Mouse (Mus musculus) lung, embryonic 16.5 days (tissue): ENCODE results near the gene Rrp36. TPM values are rescaled to one million over a fixed set of nuclear protein-coding genes. Genes with fewer than 3 reads are reported as not detected.
A peak's percentile ranks its signal among the peaks of the same experiment; 100 is the strongest.

Experiments
- ATAC-seq: fragments of 200-750 bp; cut with Nextera tagmentation; 2 replicates; pipeline ENCODE4 v1.8.0; 2017; ENCODE audit warnings: low read depth, mild to moderate bottlenecking, moderate library complexity
- H3K27ac ChIP-seq: fragments of 300-500 bp; sonication (generic); 2 replicates; pipeline ENCODE4 v1.5.1; 2014; ENCODE audit warnings: mild to moderate bottlenecking, control low read depth, low read length
- H3K27me3 ChIP-seq: fragments of 300-500 bp; sonication (generic); 2 replicates; pipeline ENCODE4 v1.6.1; 2014; ENCODE audit warnings: low read depth, low read length, mixed read lengths; ENCODE audit not compliant: control insufficient read depth, insufficient read depth
- H3K36me3 ChIP-seq: fragments of 300-500 bp; sonication (generic); 2 replicates; pipeline ENCODE4 v1.6.1; 2014; ENCODE audit warnings: low read length; ENCODE audit not compliant: control insufficient read depth, insufficient read depth
- H3K4me1 ChIP-seq: fragments of 300-500 bp; sonication (generic); replicated peaks from 2 replicates; pipeline ENCODE4 v1.6.1; 2014; ENCODE audit warnings: low read length, mixed read lengths; ENCODE audit not compliant: control insufficient read depth, insufficient read depth
- H3K4me2 ChIP-seq: fragments of 300-500 bp; sonication (generic); 2 replicates; pipeline ENCODE4 v1.6.1; 2014; ENCODE audit warnings: low read depth, low read length, control low read depth
- H3K4me3 ChIP-seq: fragments of 300-500 bp; sonication (generic); 2 replicates; pipeline ENCODE4 v1.5.1; 2014; ENCODE audit warnings: mild to moderate bottlenecking, low read length, control low read depth
- H3K9ac ChIP-seq: fragments of 300-500 bp; sonication (generic); 2 replicates; pipeline ENCODE4 v1.6.1; 2014; ENCODE audit warnings: low read length, control low read depth
- H3K9me3 ChIP-seq: fragments of 300-500 bp; sonication (generic); 2 replicates; pipeline ENCODE4 v1.6.1; 2016; ENCODE audit warnings: low read length; ENCODE audit not compliant: control insufficient read depth
- WGBS: fragments of 180-500 bp; shearing (Covaris S2); extraction: QIAGEN DNeasy Blood & Tissue Kit; methylation state at CpG from one replicate; pipeline ENCODE4 v1.1.7; 2014; 5-methylcytosine and 5-hydroxymethylcytosine counted together
- polyA plus RNA-seq: library from polyadenylated mRNA; unstranded; fragments of >200 nt; fragmentation: Nextera tagmentation; extraction: Ambion mirVana; gene quantifications from 2 replicates; pipeline ENCODE4 v1.2.1, GENCODE M21; 2015

Rrp36 gene
- polyA plus RNA-seq, 1 experiment from 2014 or later = 51.6 TPM

DNA sequence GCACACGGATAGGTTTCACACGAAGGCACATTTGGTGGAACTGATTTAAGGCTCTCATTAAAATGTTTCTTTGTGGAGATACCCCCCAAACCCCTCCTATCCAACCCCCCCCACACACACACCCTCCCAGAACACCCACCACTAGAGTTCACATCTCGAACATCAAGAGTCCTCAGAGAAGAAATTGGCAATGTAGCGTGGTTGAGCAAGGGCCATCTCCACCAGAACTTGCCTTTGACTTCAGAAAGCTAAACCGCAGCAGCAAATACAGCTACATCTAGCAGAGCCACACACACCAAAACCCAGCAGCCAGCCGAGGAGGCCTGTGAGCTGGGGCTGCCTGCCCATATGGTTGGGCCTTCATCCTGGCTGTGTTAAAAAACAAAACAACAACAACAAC is 46.7 kb downstream of the Rrp36 start:
- H3K4me1 ChIP-seq = peaks cover 66% of the 10 kb centered on the region
- H3K27ac ChIP-seq = peak overlapping the region; percentile 99
- no peak for ATAC-seq
- peak overlapping the region; percentile 98 for H3K9ac ChIP-seq
- no peaks in the 10 kb centered on the region for H3K36me3 ChIP-seq
- no peaks in the 10 kb centered on the region for H3K9me3 ChIP-seq
- 26% methylated on average over 6 of the region's 6 CpGs for WGBS
- H3K4me3 ChIP-seq = peak overlapping the region; percentile 92
- H3K4me2 ChIP-seq = peak overlapping the region; percentile 79
- no peaks in the 10 kb centered on the region for H3K27me3 ChIP-seq

DNA sequence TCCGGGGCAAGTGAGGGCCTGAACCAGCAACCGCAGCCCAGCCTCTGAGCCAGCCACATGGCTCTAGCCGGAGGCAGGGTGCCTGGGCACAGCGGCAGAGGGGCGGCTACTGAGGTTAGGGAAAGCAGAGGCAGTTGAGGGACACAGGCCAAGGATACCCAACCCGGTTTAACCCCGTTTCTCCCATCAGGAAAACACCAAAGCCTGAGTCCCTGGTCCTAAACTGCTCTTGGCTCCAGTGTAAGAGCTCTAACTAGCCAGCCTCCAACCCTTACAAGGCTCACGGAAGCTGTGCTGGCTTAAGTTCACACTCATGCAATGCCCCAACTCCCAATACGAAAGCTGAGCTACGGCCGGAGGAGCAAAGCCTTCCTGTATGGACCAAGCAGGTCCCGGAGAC is 49.6 kb downstream of the Rrp36 start:
- WGBS = 45% methylated on average over 12 of the region's 12 CpGs
- Histone ChIP-seq H3K9me3 (no peaks in the 10 kb centered on the region), H3K4me1 (peaks cover 81% of the 10 kb centered on the region), H3K27ac (peak overlapping the region; percentile 77), H3K4me3 (peak overlapping the region; percentile 30), H3K9ac (peak overlapping the region; percentile 60), H3K36me3 (no peaks in the 10 kb centered on the region), H3K27me3 (no peaks in the 10 kb centered on the region), H3K4me2 (peak overlapping the region; percentile 54)
- no peak for ATAC-seq

DNA sequence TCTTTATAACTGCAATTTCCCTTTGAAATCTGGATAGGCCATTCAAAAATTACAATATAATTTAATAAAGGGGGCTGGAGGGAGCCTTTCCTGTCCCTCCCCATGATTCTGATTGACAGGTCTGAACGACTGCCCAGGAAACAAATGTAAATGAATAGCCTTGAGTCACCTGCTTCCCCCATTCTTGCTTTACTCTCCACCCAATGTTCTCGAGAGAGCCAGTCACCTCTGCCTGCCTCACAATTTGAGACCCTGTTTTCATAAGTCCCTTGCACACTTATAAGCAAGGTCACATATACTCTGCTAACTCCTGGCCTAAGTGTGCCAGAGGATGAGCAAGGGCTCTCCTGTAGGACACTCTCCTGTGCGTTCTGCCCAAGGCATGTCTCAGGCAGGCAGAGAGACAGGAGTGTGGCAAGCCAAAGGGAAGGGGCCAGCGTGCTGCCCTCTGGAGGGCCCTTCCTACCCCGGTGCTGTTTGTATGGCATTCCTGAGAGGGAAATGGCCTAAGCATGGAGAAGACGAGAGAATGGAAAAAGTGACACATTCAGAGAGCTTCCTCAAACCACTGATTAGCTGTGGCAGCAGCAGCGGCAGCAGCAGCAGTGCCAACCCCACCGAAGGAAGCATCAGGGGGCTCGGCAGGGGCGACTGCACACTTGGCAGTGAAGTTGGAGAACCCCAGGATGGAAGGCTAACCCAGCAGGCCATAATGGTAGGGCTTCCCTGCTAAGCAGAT is 50.2 kb downstream of the Rrp36 start:
- Histone ChIP-seq H3K27me3 (no peaks in the 10 kb centered on the region), H3K4me2 (peak overlapping the region; percentile 54), H3K9ac (peak overlapping the region; percentile 60), H3K27ac (peak overlapping the region; percentile 77), H3K4me1 (peaks cover 87% of the 10 kb centered on the region), H3K4me3 (peak overlapping the region; percentile 30), H3K9me3 (no peaks in the 10 kb centered on the region), H3K36me3 (no peaks in the 10 kb centered on the region)
- ATAC-seq = peak; percentile 10; the same call in 1 of the 2 replicates
- WGBS = 12% methylated on average over 10 of the region's 10 CpGs

- Histone ChIP-seq H3K4me2 (peak overlapping the region; percentile 13), H3K9me3 (no peaks in the 10 kb centered on the region), H3K4me3 (no peak overlapping the region), H3K36me3 (no peaks in the 10 kb centered on the region), H3K27ac (peak overlapping the region; percentile 94), H3K4me1 (peaks cover 99% of the 10 kb centered on the region), H3K27me3 (no peaks in the 10 kb centered on the region), H3K9ac (peak overlapping the region; percentile 31)
- whole genome bisulfite sequencing = 48% methylated on average over 11 of the region's 11 CpGs
- ATAC-seq = no peak
These were observed 51.9 kb downstream of the Rrp36 start for GRCm38 (mm10) chr17:46622269-46622668.

GRCm38 (mm10) chr17:46621324-46621723 is 52.8 kb downstream of the Rrp36 start:
- ATAC-seq = peak; percentile 29; the same call in 1 of the 2 replicates
- no peaks in the 10 kb centered on the region for H3K9me3 ChIP-seq
- H3K4me3 ChIP-seq = peak overlapping the region; percentile 17; the same call in 1 of the 2 replicates
- peak overlapping the region; percentile 37 for H3K4me2 ChIP-seq
- H3K27me3 ChIP-seq = no peaks in the 10 kb centered on the region
- no peaks in the 10 kb centered on the region for H3K36me3 ChIP-seq
- H3K27ac ChIP-seq = peak overlapping the region; percentile 94
- H3K4me1 ChIP-seq = peaks cover 97% of the 10 kb centered on the region
- WGBS = 11% methylated on average over 15 of the region's 15 CpGs
- peak overlapping the region; percentile 50 for H3K9ac ChIP-seq

DNA sequence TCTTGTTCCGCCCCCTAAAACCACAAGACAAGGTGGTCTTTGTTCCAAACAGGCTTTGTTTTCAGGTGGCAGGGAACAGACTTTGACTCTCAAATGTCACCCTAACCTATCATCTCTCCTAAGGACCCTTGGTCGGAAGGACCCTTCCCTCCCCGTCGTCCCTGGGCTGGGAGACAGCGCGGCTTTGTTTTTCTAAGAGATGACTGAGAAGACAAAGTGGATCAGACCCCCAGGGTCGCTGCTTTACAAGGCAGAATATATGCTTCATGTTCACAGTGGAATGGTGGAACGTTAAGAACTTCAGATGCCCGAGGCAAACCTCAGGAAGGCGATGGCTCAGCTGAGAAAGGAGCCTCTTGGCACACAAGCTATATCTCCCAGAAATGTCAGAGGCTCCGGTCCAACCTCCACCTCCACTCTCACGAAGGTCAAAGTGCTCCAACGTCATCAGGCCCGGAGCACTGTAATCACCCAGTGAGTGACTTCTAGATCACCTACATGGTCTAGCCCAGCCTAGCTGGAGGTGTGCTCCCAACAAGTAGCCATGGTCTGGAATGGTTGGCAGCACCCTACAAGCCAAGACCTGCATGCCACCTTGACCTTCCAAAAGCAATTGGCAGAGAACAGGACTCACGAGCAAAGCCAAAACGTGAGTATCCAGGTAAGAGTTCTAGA is 54.3 kb downstream of the Rrp36 start:
- peak overlapping the region; percentile 14 for H3K4me3 ChIP-seq
- 20% methylated on average over 16 of the region's 16 CpGs for WGBS
- peak overlapping the region; percentile 94 for H3K27ac ChIP-seq
- H3K4me2 ChIP-seq = peak overlapping the region; percentile 37
- H3K4me1 ChIP-seq = peaks cover 84% of the 10 kb centered on the region
- peak overlapping the region; percentile 64 for H3K9ac ChIP-seq
- no peaks in the 10 kb centered on the region for H3K36me3 ChIP-seq
- H3K27me3 ChIP-seq = no peaks in the 10 kb centered on the region
- no peak for ATAC-seq
- no peaks in the 10 kb centered on the region for H3K9me3 ChIP-seq

DNA sequence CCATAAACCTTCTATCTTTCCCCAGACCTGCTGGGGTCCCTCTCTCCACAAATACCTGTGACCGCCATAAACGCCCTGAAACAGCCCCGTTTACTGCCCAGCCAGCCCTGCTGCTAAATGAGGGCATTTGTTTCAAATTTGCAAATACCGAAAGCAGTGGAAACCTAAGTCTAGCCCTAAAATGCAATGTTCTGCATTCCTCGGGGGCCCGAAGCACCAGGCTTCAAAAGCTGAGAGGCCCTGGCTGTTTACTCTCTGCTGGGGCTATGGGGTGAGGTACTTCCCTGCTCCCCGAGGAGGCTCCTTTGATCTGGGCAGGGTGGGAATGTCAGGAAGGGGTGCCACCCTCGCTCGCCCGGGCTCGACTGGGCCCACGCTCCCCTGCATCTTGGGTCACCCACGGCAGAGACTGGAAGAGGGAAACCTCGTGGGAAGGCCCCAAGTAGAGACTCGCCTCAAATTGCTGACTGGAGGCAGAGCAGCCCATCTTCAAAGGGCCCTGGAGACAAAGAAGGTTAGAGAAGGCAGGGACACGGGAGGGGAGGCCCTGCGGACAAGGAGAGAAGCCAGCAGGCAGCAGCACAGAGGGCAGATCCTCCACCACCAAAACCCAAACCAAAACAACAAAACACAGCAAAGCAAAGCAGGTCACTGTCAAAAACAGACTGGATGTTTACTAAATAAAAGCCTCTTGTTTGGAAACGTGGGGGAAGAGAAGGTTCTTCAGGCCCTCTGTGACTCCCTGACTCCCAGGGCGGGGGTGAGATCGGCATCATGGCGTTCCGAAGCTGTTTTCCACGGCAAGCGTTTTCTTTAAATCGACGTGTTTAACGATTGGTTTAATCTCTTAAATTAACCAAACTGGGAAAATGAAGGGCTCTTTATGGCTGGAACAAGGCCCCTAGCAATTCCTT is 55.1 kb downstream of the Rrp36 start:
- Histone ChIP-seq H3K4me2 (peak overlapping the region; percentile 37), H3K4me3 (peak overlapping the region; percentile 9), H3K4me1 (peaks cover 78% of the 10 kb centered on the region), H3K36me3 (no peaks in the 10 kb centered on the region), H3K9me3 (no peaks in the 10 kb centered on the region), H3K27ac (peak overlapping the region; percentile 94), H3K9ac (peak overlapping the region; percentile 64), H3K27me3 (no peaks in the 10 kb centered on the region)
- WGBS = 16% methylated on average over 27 of the region's 27 CpGs
- ATAC-seq = peak; percentile 47

GRCm38 (mm10) chr17:46618394-46618768 is 55.8 kb downstream of the Rrp36 start:
- 8% methylated on average over 6 of the region's 6 CpGs for WGBS
- peak; percentile 27 for ATAC-seq
- no peaks in the 10 kb centered on the region for H3K36me3 ChIP-seq

More at GRCm38 (mm10) chr17:46618394-46618768, 55.8 kb downstream of the Rrp36 start:
- Histone ChIP-seq H3K27ac (peak overlapping the region; percentile 94), H3K9me3 (no peaks in the 10 kb centered on the region), H3K4me2 (peak overlapping the region; percentile 37), H3K9ac (peak overlapping the region; percentile 64), H3K4me3 (no peak overlapping the region; the same call in 1 of the 2 replicates), H3K27me3 (no peaks in the 10 kb centered on the region), H3K4me1 (peaks cover 78% of the 10 kb centered on the region)
